Mouse (Mus musculus) heart, embryonic 13.5 days (tissue): ENCODE results near the gene Sympk. TPM values are rescaled to one million over a fixed set of nuclear protein-coding genes. Genes with fewer than 3 reads are reported as not detected.

ENCODE experiments used
- ATAC-seq: fragments of 200-750 bp; cut with Nextera tagmentation; 2 replicates; pipeline ENCODE4 v1.8.0; 2017; ENCODE audit warnings: moderate TSS enrichment; ENCODE audit not compliant: insufficient number of reproducible peaks, low FRiP score, low TSS enrichment; ENCODE audit errors: extremely low read depth
- H3K27ac ChIP-seq: fragments of 300-500 bp; sonication (generic); replicated peaks from 2 replicates; pipeline ENCODE4 v1.5.1; 2015; ENCODE audit warnings: moderate library complexity, mild to moderate bottlenecking, inconsistent platforms
- H3K27me3 ChIP-seq: fragments of 300-500 bp; sonication (generic); replicated peaks from 2 replicates; pipeline ENCODE4 v1.6.1; 2015; ENCODE audit warnings: mild to moderate bottlenecking, inconsistent platforms
- H3K36me3 ChIP-seq: fragments of 300-500 bp; sonication (generic); 2 replicates; pipeline ENCODE4 v1.6.1; 2015; ENCODE audit warnings: mild to moderate bottlenecking, inconsistent platforms
- H3K4me1 ChIP-seq: fragments of 300-500 bp; sonication (generic); 2 replicates; pipeline ENCODE4 v1.6.1; 2015; ENCODE audit warnings: inconsistent platforms
- H3K4me2 ChIP-seq: fragments of 300-500 bp; sonication (generic); 2 replicates; pipeline ENCODE4 v1.6.1; 2015; ENCODE audit warnings: inconsistent platforms, mild to moderate bottlenecking, moderate library complexity
- H3K4me3 ChIP-seq: fragments of 300-500 bp; sonication (generic); 2 replicates; pipeline ENCODE4 v1.5.1; 2015; ENCODE audit warnings: moderate library complexity, mild to moderate bottlenecking, inconsistent platforms
- H3K9ac ChIP-seq: fragments of 300-500 bp; sonication (generic); 2 replicates; pipeline ENCODE4 v1.6.1; 2015; ENCODE audit warnings: inconsistent platforms, mild to moderate bottlenecking, moderate library complexity
- H3K9me3 ChIP-seq: fragments of 300-500 bp; sonication (generic); 2 replicates; pipeline ENCODE4 v1.6.1; 2016; ENCODE audit warnings: inconsistent platforms
- WGBS: fragments of 180-500 bp; shearing (Covaris S2); methylation state at CpG from one replicate; pipeline ENCODE4 v1.1.7; 2015; ENCODE audit warnings: mixed read lengths; 5-methylcytosine and 5-hydroxymethylcytosine counted together
- polyA plus RNA-seq: library from polyadenylated mRNA; unstranded; fragments of >200 nt; fragmentation: Nextera tagmentation; extraction: Ambion mirVana; gene quantifications from 2 replicates; pipeline ENCODE4 v1.2.1, GENCODE M21; 2015

Gene Sympk
- polyA plus RNA-seq, 1 experiment from 2014 or later = 24.8 TPM

DNA sequence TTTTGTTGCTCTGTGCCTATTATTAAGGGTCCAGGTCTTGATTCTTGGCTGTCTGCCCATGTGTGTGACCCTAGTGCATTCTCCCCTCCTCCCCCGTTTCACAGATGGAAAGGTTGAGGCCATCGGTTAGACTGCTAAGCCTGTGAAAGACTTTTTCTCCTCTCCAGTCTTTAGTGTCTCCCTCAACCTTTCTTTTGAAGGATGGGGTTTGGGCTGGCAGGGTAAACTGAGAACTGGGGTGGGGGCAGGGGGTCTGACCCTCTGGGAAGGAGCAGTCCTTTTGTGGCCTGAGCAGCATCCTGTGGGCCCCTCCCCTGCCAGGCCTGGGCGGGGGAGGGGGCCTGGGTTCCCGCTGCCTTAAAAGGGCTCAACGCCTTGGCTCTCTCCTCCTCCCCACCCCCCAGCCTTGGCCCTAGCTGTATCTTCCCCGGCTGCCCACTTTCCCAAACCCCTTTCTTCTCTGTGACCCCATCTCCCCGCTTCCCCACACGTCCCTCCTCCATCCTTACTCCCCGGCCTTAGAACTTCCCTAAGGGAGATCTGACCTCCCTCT, 60.8 kb downstream of the Sympk start:
- H3K36me3 ChIP-seq = peaks cover 59% of the 10 kb centered on the region
- peak overlapping the region; percentile 65 for H3K4me2 ChIP-seq
- H3K4me3 ChIP-seq = peak overlapping the region; percentile 46
- H3K9me3 ChIP-seq = no peaks in the 10 kb centered on the region
- ATAC-seq = no peak
- 24% methylated on average over 9 of the region's 9 CpGs for WGBS
- H3K27ac ChIP-seq = peak overlapping the region; percentile 84
- H3K27me3 ChIP-seq = no peaks in the 10 kb centered on the region
- peak overlapping the region; percentile 80 for H3K9ac ChIP-seq
- H3K4me1 ChIP-seq = peaks cover 56% of the 10 kb centered on the region

DNA sequence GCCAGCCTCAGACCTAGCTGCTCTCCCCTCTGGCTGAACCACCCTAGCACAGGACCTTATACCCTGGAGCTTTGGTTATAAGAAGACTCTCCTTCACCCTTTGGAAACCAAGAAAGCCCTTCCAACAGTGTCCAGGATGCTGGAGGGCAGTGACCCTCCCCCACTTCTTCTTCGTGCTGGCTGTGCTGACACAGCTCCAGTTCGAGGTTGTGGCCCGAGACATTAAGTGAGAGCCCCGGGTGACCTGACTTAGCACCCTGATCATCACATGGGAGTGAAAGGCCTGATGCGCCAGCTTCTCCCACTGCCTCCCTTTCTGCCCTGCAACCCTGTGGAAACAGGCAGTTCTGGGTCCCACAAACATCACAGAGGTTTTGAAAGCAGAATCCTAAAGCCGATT, 61.3 kb downstream of the Sympk start:
- H3K4me3 ChIP-seq = peak overlapping the region; percentile 46
- peak overlapping the region; percentile 80 for H3K9ac ChIP-seq
- peaks cover 4% of the 10 kb centered on the region; the same call in 1 of the 2 replicates for H3K27me3 ChIP-seq
- peak overlapping the region; percentile 65 for H3K4me2 ChIP-seq
- no peak for ATAC-seq
- peak overlapping the region; percentile 84 for H3K27ac ChIP-seq
- no peaks in the 10 kb centered on the region for H3K9me3 ChIP-seq
- WGBS = 11% methylated on average over 6 of the region's 6 CpGs
- peaks cover 59% of the 10 kb centered on the region for H3K36me3 ChIP-seq
- peaks cover 56% of the 10 kb centered on the region for H3K4me1 ChIP-seq

GRCm38 (mm10) chr7:19086042-19086441, 61.9 kb downstream of the Sympk start:
- no peak; the same call in 1 of the 2 replicates for ATAC-seq
- Histone ChIP-seq H3K9ac (peak overlapping the region; percentile 80), H3K36me3 (peaks cover 59% of the 10 kb centered on the region), H3K4me3 (peak overlapping the region; percentile 46), H3K4me1 (peaks cover 56% of the 10 kb centered on the region), H3K27me3 (peaks cover 9% of the 10 kb centered on the region), H3K9me3 (no peaks in the 10 kb centered on the region), H3K27ac (peak overlapping the region; percentile 84; the same call in 1 of the 2 replicates), H3K4me2 (peak overlapping the region; percentile 65)
- WGBS = 13% methylated on average over 14 of the region's 14 CpGs

- ATAC-seq = no peak
- Histone ChIP-seq H3K27me3 (peaks cover 9% of the 10 kb centered on the region), H3K4me2 (no peak overlapping the region; the same call in 1 of the 2 replicates), H3K4me1 (peaks cover 61% of the 10 kb centered on the region), H3K9ac (peak overlapping the region; percentile 80; the same call in 1 of the 2 replicates), H3K36me3 (peaks cover 59% of the 10 kb centered on the region), H3K4me3 (no peak overlapping the region), H3K9me3 (no peaks in the 10 kb centered on the region), H3K27ac (no peak overlapping the region)
- 61% methylated on average over 18 of the region's 18 CpGs for WGBS
Observed at GRCm38 (mm10) chr7:19086760-19087159, 62.6 kb downstream of the Sympk start.

DNA sequence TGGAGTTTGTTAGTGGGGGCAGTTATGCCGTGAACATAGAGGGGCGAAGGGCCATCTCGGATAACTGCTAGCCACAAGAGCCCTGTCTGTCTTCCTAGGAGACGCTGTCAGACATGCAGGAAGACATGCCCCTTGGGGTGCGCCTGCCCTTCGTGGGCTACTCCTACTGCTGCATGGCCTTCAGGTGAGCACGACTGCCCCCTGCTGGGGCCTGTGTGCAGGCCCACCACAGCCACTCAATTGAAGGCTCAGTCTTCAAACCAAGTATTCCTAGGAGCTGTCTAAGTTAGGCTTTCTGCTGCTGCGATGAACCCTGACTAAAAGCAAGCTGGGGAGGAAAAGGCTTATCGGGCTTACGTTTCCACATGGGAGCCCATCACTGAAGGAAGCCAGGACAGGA, 64.6 kb downstream of the Sympk start:
- Histone ChIP-seq H3K27me3 (peaks cover 9% of the 10 kb centered on the region), H3K9ac (no peak overlapping the region), H3K4me2 (no peak overlapping the region), H3K9me3 (no peaks in the 10 kb centered on the region), H3K27ac (no peak overlapping the region), H3K36me3 (peaks cover 51% of the 10 kb centered on the region), H3K4me3 (no peak overlapping the region), H3K4me1 (peaks cover 59% of the 10 kb centered on the region)
- no peak for ATAC-seq
- WGBS = 39% methylated on average over 10 of the region's 10 CpGs

DNA sequence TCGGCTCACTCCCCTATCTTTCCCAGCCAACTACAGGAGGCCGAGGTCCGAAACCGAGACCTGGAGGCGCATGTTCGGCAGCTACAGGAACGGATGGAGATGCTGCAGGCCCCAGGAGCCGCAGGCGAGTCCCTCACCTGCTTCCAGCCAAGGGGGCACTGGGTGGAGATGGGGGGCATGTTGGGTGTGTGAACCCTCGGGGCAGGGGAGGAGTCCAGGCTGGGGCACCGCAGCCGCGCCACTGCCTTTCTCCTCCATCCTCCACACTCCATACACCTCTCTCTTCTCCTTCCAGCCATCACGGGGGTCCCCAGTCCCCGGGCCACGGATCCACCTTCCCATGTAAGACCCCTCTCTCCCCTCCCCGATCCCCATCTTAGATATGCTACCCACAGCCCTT, 67.7 kb downstream of the Sympk start:
- 46% methylated on average over 14 of the region's 17 CpGs for WGBS
- peak overlapping the region; percentile 92 for H3K4me2 ChIP-seq
- H3K27ac ChIP-seq = peak overlapping the region; percentile 99
- no peaks in the 10 kb centered on the region for H3K9me3 ChIP-seq
- H3K27me3 ChIP-seq = peaks cover 9% of the 10 kb centered on the region
- no peak for ATAC-seq
- H3K4me3 ChIP-seq = peak overlapping the region; percentile 86
- peak overlapping the region; percentile 78 for H3K9ac ChIP-seq
- peaks cover 40% of the 10 kb centered on the region for H3K4me1 ChIP-seq
- H3K36me3 ChIP-seq = peaks cover 49% of the 10 kb centered on the region

- H3K9me3 ChIP-seq = no peaks in the 10 kb centered on the region
- WGBS = 7% methylated on average over 38 of the region's 38 CpGs
- H3K4me2 ChIP-seq = peak overlapping the region; percentile 92
- ATAC-seq = peak; percentile 38
- H3K27ac ChIP-seq = peak overlapping the region; percentile 99
- H3K9ac ChIP-seq = peak overlapping the region; percentile 78
- H3K36me3 ChIP-seq = peaks cover 49% of the 10 kb centered on the region
- peak overlapping the region; percentile 86 for H3K4me3 ChIP-seq
- H3K27me3 ChIP-seq = peaks cover 9% of the 10 kb centered on the region
- peaks cover 47% of the 10 kb centered on the region for H3K4me1 ChIP-seq
Observed at GRCm38 (mm10) chr7:19092381-19093173, 68.4 kb downstream of the Sympk start.

- Histone ChIP-seq H3K9ac (peak overlapping the region; percentile 78), H3K4me1 (peaks cover 52% of the 10 kb centered on the region), H3K27ac (peak overlapping the region; percentile 99), H3K9me3 (no peaks in the 10 kb centered on the region), H3K4me2 (peak overlapping the region; percentile 92), H3K27me3 (peaks cover 9% of the 10 kb centered on the region), H3K36me3 (peaks cover 49% of the 10 kb centered on the region), H3K4me3 (peak overlapping the region; percentile 86)
- 0% methylated on average over 15 of the region's 15 CpGs for WGBS
- ATAC-seq = peak; percentile 39; the same call in 1 of the 2 replicates
Observed at GRCm38 (mm10) chr7:19093174-19093521, 69.0 kb downstream of the Sympk start.

- H3K4me1 ChIP-seq = peaks cover 48% of the 10 kb centered on the region
- H3K27me3 ChIP-seq = peaks cover 9% of the 10 kb centered on the region
- H3K36me3 ChIP-seq = peaks cover 45% of the 10 kb centered on the region
- H3K27ac ChIP-seq = peak overlapping the region; percentile 99
- peak overlapping the region; percentile 86 for H3K4me3 ChIP-seq
- ATAC-seq = peak; percentile 68
- under 1% methylated on average over 45 of the region's 45 CpGs for WGBS
- H3K4me2 ChIP-seq = peak overlapping the region; percentile 92
- H3K9me3 ChIP-seq = no peaks in the 10 kb centered on the region
- peak overlapping the region; percentile 97 for H3K9ac ChIP-seq
Observed at GRCm38 (mm10) chr7:19093537-19094385, 69.6 kb downstream of the Sympk start.

DNA sequence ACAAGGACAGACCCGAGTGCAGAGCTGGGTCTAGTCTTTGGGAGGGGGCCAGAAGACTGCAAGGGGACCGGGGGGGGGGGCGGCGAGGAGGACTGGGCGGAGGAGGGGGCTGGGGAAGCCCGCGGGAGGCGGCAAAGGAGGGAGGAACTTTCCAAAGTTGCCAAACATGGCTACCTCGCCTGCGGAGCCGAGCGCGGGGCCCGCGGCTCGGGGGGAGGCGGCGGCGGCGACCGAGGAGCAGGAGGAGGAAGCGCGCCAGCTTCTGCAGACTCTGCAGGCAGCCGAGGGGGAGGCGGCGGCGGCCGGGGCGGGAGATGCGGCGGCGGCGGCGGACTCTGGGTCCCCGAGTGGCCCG, 70.3 kb downstream of the Sympk start, which contains the start of gene Six5:
Gene Six5 (plus strand): TSS at position 124 of the 355 bp plus-strand sequence.
- H3K27me3 ChIP-seq = peaks cover 9% of the 10 kb centered on the region
- H3K9ac ChIP-seq = peak within 1 kb of the TSS; percentile 97
- H3K27ac ChIP-seq = peak within 1 kb of the TSS; percentile 99
- under 1% methylated on average over 28 of the region's 36 CpGs for WGBS
- peaks cover 42% of the 10 kb centered on the region for H3K36me3 ChIP-seq
- peak within 1 kb of the TSS; percentile 86 for H3K4me3 ChIP-seq
- no peaks in the 10 kb centered on the region for H3K9me3 ChIP-seq
- 0 out of 2 replicates have a peak, but pooled peaks have one; percentile 0 for ATAC-seq
- H3K4me2 ChIP-seq = peak within 1 kb of the TSS; percentile 92
- H3K4me1 ChIP-seq = peaks cover 48% of the 10 kb centered on the region
